Mouse (Mus musculus) forebrain, embryonic 11.5 days (tissue): ENCODE data around the gene Gak. TPM values are rescaled to one million over a fixed set of nuclear protein-coding genes. Genes with fewer than 3 reads are reported as not detected.

ENCODE experiments used
- ATAC-seq: fragments of 200-750 bp; cut with Nextera tagmentation; replicated peaks from 2 replicates; pipeline ENCODE4 v1.8.0; 2017; ENCODE audit warnings: moderate TSS enrichment; ENCODE audit not compliant: low FRiP score
- DNase-seq: peaks from one replicate; pipeline ENCODE4 v3.0.0-alpha.2; 2017; ENCODE audit warnings: low spot score
- H3K27ac ChIP-seq: fragments of 300-500 bp; sonication (generic); 2 replicates; pipeline ENCODE4 v1.5.1; 2014; ENCODE audit warnings: low read depth, low read length
- H3K27me3 ChIP-seq: fragments of 300-500 bp; sonication (generic); 2 replicates; pipeline ENCODE4 v1.6.1; 2014; ENCODE audit warnings: mild to moderate bottlenecking, low read length, mixed read lengths; ENCODE audit not compliant: control insufficient read depth, insufficient read depth
- H3K36me3 ChIP-seq: fragments of 300-500 bp; sonication (generic); 2 replicates; pipeline ENCODE4 v1.6.1; 2014; ENCODE audit warnings: mild to moderate bottlenecking, low read length, moderate library complexity, mixed read lengths; ENCODE audit not compliant: control insufficient read depth, insufficient read depth
- H3K4me1 ChIP-seq: fragments of 300-500 bp; sonication (generic); replicated peaks from 2 replicates; pipeline ENCODE4 v1.6.1; 2014; ENCODE audit warnings: low read length, mixed read lengths; ENCODE audit not compliant: control insufficient read depth, insufficient read depth
- H3K4me2 ChIP-seq: fragments of 300-500 bp; sonication (generic); 2 replicates; pipeline ENCODE4 v1.6.1; 2014; ENCODE audit warnings: low read depth, mild to moderate bottlenecking, low read length, moderate library complexity, mixed read lengths; ENCODE audit not compliant: severe bottlenecking
- H3K4me3 ChIP-seq: fragments of 300-500 bp; sonication (generic); 2 replicates; pipeline ENCODE4 v1.5.1; 2014; ENCODE audit warnings: low read depth, low read length
- H3K9ac ChIP-seq: fragments of 300-500 bp; sonication (generic); 2 replicates; pipeline ENCODE4 v1.6.1; 2014; ENCODE audit warnings: low read length
- H3K9me3 ChIP-seq: fragments of 300-500 bp; sonication (generic); 2 replicates; pipeline ENCODE4 v1.6.1; 2016; ENCODE audit warnings: low read length, mixed read lengths; ENCODE audit not compliant: control insufficient read depth
- WGBS: fragments of 180-500 bp; shearing (Covaris S2); extraction: QIAGEN DNeasy Blood & Tissue Kit; methylation state at CpG from one replicate; pipeline ENCODE4 v1.1.7; 2014; 5-methylcytosine and 5-hydroxymethylcytosine counted together
- polyA plus RNA-seq: library from polyadenylated mRNA; unstranded; fragments of >200 nt; fragmentation: Nextera tagmentation; extraction: Ambion mirVana; gene quantifications from 2 replicates; pipeline ENCODE4 v1.2.1, GENCODE M21; 2014

Gak gene
- polyA plus RNA-seq, 1 experiment from 2014 or later: 51.2 TPM

DNA sequence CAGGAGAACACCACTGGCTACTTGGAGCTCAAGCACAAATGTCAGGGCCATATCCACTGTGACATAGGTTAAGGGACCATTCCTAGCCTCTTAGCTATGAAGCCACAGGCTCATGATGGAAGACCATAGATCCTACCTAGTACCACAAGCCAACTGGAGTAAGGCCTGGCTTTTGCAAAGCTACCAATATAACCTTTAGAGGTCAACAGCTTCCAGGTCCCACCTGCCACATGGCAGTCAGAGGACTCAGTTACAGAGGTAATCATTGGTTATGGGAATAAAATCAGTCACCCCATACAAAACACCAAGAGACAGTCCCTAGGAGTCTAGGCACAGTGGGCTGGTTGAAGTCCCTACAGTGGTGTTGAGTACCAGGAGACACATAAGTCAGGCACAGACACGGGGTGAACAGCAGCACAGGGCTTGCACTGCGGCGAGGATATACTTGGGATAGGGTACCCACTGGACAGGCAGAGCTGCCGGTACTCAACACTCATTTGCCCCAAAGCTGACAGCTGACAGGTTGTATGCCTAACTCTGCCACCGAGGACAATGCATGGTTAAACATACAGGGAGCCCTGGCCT is 21.7 kb upstream of the Gak start:
- Histone ChIP-seq H3K27me3 (no peaks in the 10 kb centered on the region), H3K27ac (no peak overlapping the region), H3K9me3 (no peaks in the 10 kb centered on the region), H3K36me3 (peaks cover 8% of the 10 kb centered on the region; the same call in 1 of the 2 replicates), H3K4me3 (no peak overlapping the region), H3K4me2 (no peak overlapping the region), H3K4me1 (no peaks in the 10 kb centered on the region), H3K9ac (no peak overlapping the region)
- no peak; the same call in 1 of the 2 replicates for ATAC-seq
- WGBS: 90% methylated on average over 5 of the region's 5 CpGs
- DNase-seq: peak; percentile 32

- peak; percentile 35 for DNase-seq
- Histone ChIP-seq H3K9me3 (no peaks in the 10 kb centered on the region), H3K27ac (no peak overlapping the region), H3K4me2 (no peak overlapping the region), H3K4me3 (no peak overlapping the region), H3K36me3 (peaks cover 8% of the 10 kb centered on the region; the same call in 1 of the 2 replicates), H3K27me3 (no peaks in the 10 kb centered on the region), H3K4me1 (no peaks in the 10 kb centered on the region), H3K9ac (no peak overlapping the region)
- ATAC-seq: no peak
- 89% methylated on average over 7 of the region's 7 CpGs for WGBS
These were observed 20.8 kb upstream of the Gak start for GRCm38 (mm10) chr5:108650341-108650740.

- DNase-seq: peak; percentile 48
- H3K4me3 ChIP-seq: no peak overlapping the region
- H3K27me3 ChIP-seq: no peaks in the 10 kb centered on the region
- no peak overlapping the region for H3K9ac ChIP-seq
- no peak overlapping the region for H3K4me2 ChIP-seq
- ATAC-seq: no peak
- H3K36me3 ChIP-seq: peaks cover 6% of the 10 kb centered on the region; the same call in 1 of the 2 replicates
- no peak overlapping the region for H3K27ac ChIP-seq
- no peaks in the 10 kb centered on the region for H3K4me1 ChIP-seq
- no peaks in the 10 kb centered on the region for H3K9me3 ChIP-seq
- 89% methylated on average over 11 of the region's 11 CpGs for WGBS
These were observed 19.5 kb upstream of the Gak start for GRCm38 (mm10) chr5:108648937-108649576.

- H3K4me3 ChIP-seq: no peak overlapping the region
- no peak overlapping the region for H3K9ac ChIP-seq
- 86% methylated on average over 2 of the region's 2 CpGs for WGBS
- no peak for ATAC-seq
- H3K27ac ChIP-seq: no peak overlapping the region
- H3K36me3 ChIP-seq: peaks cover 3% of the 10 kb centered on the region; the same call in 1 of the 2 replicates
- H3K27me3 ChIP-seq: no peaks in the 10 kb centered on the region
- no peaks in the 10 kb centered on the region for H3K4me1 ChIP-seq
- H3K4me2 ChIP-seq: no peak overlapping the region
- DNase-seq: no peak
- no peaks in the 10 kb centered on the region for H3K9me3 ChIP-seq
These were observed 18.4 kb upstream of the Gak start for GRCm38 (mm10) chr5:108647820-108648465.

GRCm38 (mm10) chr5:108647311-108647710 is 17.8 kb upstream of the Gak start:
- WGBS: 90% methylated on average over 2 of the region's 2 CpGs
- peaks cover 3% of the 10 kb centered on the region; the same call in 1 of the 2 replicates for H3K36me3 ChIP-seq

DNA sequence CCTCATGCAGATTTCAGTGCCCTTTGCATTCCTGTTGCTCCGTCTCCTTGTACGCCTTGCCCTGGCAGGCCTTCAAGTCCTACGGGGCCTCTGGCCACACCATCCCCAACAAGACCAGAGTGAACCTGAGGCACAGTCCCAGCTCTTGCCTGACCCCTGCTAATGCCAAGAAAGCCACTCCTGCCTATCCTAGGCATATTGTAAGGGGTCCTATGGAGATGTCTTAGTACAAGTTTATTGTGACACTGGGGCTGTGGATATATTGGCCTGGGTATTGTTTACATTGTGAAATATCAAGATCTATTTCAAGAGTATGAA is 16.7 kb upstream of the Gak start:
- Histone ChIP-seq H3K36me3 (peaks cover 3% of the 10 kb centered on the region; the same call in 1 of the 2 replicates), H3K27ac (no peak overlapping the region), H3K4me3 (no peak overlapping the region), H3K4me1 (no peaks in the 10 kb centered on the region), H3K4me2 (no peak overlapping the region), H3K9me3 (no peaks in the 10 kb centered on the region), H3K27me3 (no peaks in the 10 kb centered on the region), H3K9ac (no peak overlapping the region)
- no peak for ATAC-seq
- DNase-seq: peak; percentile 41
- WGBS: 91% methylated on average over 3 of the region's 3 CpGs

More at GRCm38 (mm10) chr5:108647311-108647710, 17.8 kb upstream of the Gak start:
- Histone ChIP-seq H3K27ac (no peak overlapping the region), H3K4me1 (no peaks in the 10 kb centered on the region), H3K27me3 (no peaks in the 10 kb centered on the region), H3K4me2 (no peak overlapping the region), H3K4me3 (no peak overlapping the region), H3K9me3 (no peaks in the 10 kb centered on the region), H3K9ac (no peak overlapping the region)
- ATAC-seq (no peak), DNase-seq (peak; percentile 44)

DNA sequence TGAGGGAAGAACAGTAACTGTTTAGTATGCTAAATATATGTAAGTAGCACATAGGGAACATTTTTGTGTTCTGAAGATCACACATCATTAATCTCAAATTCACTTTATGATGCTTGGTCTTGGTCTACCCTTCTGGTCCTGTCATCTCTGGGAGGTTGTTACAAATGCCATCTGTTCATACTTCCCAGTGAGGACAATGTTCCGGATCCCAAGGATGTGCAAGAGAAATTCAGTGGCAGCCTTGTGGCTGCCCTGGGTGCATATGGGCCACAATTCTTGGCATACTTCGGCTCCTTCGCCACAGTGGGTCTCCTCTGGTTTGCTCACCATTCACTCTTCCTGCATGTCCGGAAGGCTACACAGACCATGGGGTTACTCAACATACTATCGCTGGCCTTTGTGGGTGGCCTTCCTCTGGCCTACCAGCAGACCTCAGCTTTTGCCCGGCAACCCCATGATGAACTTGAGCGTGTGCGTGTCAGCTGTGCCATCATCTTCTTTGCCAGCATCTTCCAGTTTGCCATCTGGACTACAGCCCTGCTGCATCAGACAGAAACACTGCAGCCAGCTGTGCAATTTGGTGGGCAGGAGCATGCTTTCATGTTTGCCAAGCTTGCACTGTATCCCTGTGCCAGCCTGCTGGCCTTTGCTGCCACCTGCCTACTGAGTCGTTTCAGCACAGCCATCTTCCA is 16.2 kb upstream of the Gak start:
- 93% methylated on average over 9 of the region's 9 CpGs for WGBS
- H3K9me3 ChIP-seq: no peaks in the 10 kb centered on the region

DNA sequence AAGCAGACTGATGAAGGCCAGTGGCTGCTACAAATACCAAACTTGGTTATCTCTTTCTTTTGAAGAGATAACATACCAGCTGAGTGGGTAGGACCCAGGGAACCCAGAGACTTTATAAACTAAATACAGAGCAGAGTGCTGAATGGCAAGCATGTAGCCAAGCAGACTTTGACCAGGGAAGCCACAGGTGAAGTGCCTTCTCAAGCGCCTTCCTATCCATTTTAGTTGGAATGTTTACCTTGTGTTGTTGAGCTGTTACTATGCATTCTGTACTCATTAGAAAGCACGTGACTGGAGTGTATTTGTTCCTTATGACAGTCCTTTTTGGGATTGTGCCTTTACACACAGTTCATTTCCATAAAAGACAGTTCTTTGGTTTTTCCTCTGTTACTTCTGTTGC is 14.1 kb upstream of the Gak start:
- no peaks in the 10 kb centered on the region for H3K27me3 ChIP-seq
- H3K4me1 ChIP-seq: no peaks in the 10 kb centered on the region
- ATAC-seq (no peak), DNase-seq (no peak)
- no peaks in the 10 kb centered on the region; the same call in 1 of the 2 replicates for H3K36me3 ChIP-seq
- WGBS: 88% methylated on average over 2 of the region's 2 CpGs
- no peak overlapping the region for H3K9ac ChIP-seq
- H3K27ac ChIP-seq: no peak overlapping the region
- H3K4me3 ChIP-seq: no peak overlapping the region
- no peaks in the 10 kb centered on the region for H3K9me3 ChIP-seq
- H3K4me2 ChIP-seq: no peak overlapping the region

More for the DNA sequence above, 16.2 kb upstream of the Gak start:
- H3K27me3 ChIP-seq: no peaks in the 10 kb centered on the region
- no peak overlapping the region for H3K9ac ChIP-seq
- H3K27ac ChIP-seq: no peak overlapping the region
- peaks cover 3% of the 10 kb centered on the region; the same call in 1 of the 2 replicates for H3K36me3 ChIP-seq
- no peak overlapping the region for H3K4me3 ChIP-seq
- no peak overlapping the region for H3K4me2 ChIP-seq
- DNase-seq (peak; percentile 35), ATAC-seq (no peak)
- H3K4me1 ChIP-seq: no peaks in the 10 kb centered on the region
